Mouse (Mus musculus): ENCODE measurements at regions not wholly inside any gene's neighbourhood (a gene's known extent, or its start where the extent isn't known, plus 50 kb on each side); places are given as distances from the start of the nearest gene placed in this dataset.

DNA sequence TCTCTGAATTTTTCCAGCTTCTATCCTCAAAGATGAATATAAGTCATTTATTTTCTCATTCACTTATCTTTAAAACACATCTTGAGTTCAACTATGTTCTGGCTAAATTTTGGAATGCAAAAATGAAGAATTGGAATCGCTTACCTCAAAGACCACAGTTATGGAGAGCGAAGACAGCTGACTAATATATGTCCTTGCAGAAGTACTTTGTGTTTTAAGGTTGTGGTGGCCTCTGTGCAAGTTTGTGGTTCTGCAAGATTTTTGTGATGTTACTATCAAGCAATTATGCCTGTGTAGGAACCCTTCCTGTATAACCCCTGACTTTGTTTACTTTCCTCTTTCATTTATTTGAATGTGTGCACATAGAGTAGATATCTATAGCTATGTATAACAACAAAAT lies 75.5 kb downstream of the Aldh8a1 start:
- TF ChIP-seq CTCF (IDR thresholded peaks at IDR 0.05; ENCODE audit: borderline replicate concordance, extremely low read depth, insufficient read depth, insufficient read length) (no peak), POLR2A (IDR thresholded peaks at IDR 0.05; ENCODE audit: borderline replicate concordance, extremely low read depth, insufficient read depth, insufficient read length, poor library complexity, severe bottlenecking) (no peak)
